Mouse (Mus musculus) liver, adult 2 months (tissue): ENCODE results near the gene Ggact.

Source experiments
- CTCF ChIP-seq: fragments of 200-500 bp; IDR thresholded peaks from 2 replicates; pipeline ENCODE4 v1.5.1; 2011; ENCODE audit warnings: low read depth, low read length, control low read depth
- POLR2A ChIP-seq: fragments of 200-500 bp; IDR thresholded peaks from 2 replicates; pipeline ENCODE4 v1.6.1; 2011; ENCODE audit warnings: low read length, control low read depth; ENCODE audit not compliant: insufficient read depth; ENCODE audit errors: extremely low read depth

- TF ChIP-seq POLR2A, result no peak
- TF ChIP-seq CTCF, result no peak
These were observed 89.8 kb downstream of the Ggact start for GRCm38 (mm10) chr14:122823791-122824190.
